Mouse (Mus musculus) small intestine, adult 2 months (tissue): ENCODE results near the gene Runx1. TPM values are rescaled to one million over a fixed set of nuclear protein-coding genes. Genes with fewer than 3 reads are reported as not detected.

ENCODE experiments used
- H3K27ac ChIP-seq: fragments of 200-500 bp; 2 replicates; pipeline ENCODE4 v1.5.1; 2012; ENCODE audit warnings: low read depth, low read length, control low read depth, inconsistent platforms; ENCODE audit not compliant: insufficient read depth
- H3K27me3 ChIP-seq: fragments of 200-500 bp; 2 replicates; pipeline ENCODE4 v1.6.1; 2012; ENCODE audit warnings: mild to moderate bottlenecking, moderate library complexity, low read length, inconsistent platforms; ENCODE audit not compliant: control insufficient read depth, insufficient read depth
- H3K36me3 ChIP-seq: fragments of 200-500 bp; 2 replicates; pipeline ENCODE4 v1.6.1; 2012; ENCODE audit warnings: mild to moderate bottlenecking, low read length, control low read depth, inconsistent platforms; ENCODE audit not compliant: control insufficient read depth, insufficient read depth
- H3K4me1 ChIP-seq: fragments of 200-500 bp; 2 replicates; pipeline ENCODE4 v1.6.1; 2012; ENCODE audit warnings: low read length, inconsistent platforms, mixed read lengths; ENCODE audit not compliant: control insufficient read depth, insufficient read depth, insufficient read length
- H3K4me3 ChIP-seq: fragments of 200-500 bp; 2 replicates; pipeline ENCODE4 v1.5.1; 2012; ENCODE audit warnings: low read depth, mild to moderate bottlenecking, control low read depth, inconsistent platforms, low read length, moderate library complexity
- CTCF ChIP-seq: fragments of 200-500 bp; IDR thresholded peaks from 2 replicates; pipeline ENCODE4 v1.5.1; 2012; ENCODE audit warnings: low read depth, mild to moderate bottlenecking, control low read depth, inconsistent platforms, low read length, moderate library complexity, mixed read lengths; ENCODE audit not compliant: insufficient replicate concordance, insufficient read length; ENCODE audit errors: extremely low read depth
- POLR2A ChIP-seq: fragments of 200-500 bp; IDR thresholded peaks from 2 replicates; pipeline ENCODE4 v1.6.1; 2012; ENCODE audit warnings: low read depth, mild to moderate bottlenecking, control low read depth, inconsistent platforms, low read length, moderate library complexity
- WGBS: fragments of 180-500 bp; shearing (Covaris S2); methylation state at CpG from one replicate; pipeline ENCODE4 v1.1.7; 2018; 5-methylcytosine and 5-hydroxymethylcytosine counted together
- polyA plus RNA-seq: library from polyadenylated mRNA; depleted of rRNA; stranded (reverse); fragments of >200 nt; gene quantifications from 2 replicates; pipeline ENCODE4 v1.2.3, GENCODE M21; 2012

Gene Runx1
- polyA plus RNA-seq, 1 experiment = 15.4 TPM

GRCm38 (mm10) chr16:92863179-92863578 lies 37.2 kb upstream of the Runx1 start:
- no peaks in the 10 kb centered on the region for H3K27me3 ChIP-seq
- no peaks in the 10 kb centered on the region for H3K36me3 ChIP-seq
- TF ChIP-seq CTCF (no peak), POLR2A (no peak)
- H3K27ac ChIP-seq = no peak overlapping the region
- H3K4me1 ChIP-seq = no peaks in the 10 kb centered on the region; the same call in 1 of the 2 replicates
- H3K4me3 ChIP-seq = no peak overlapping the region

GRCm38 (mm10) chr16:92862430-92862829 lies 36.5 kb upstream of the Runx1 start:
- no peak overlapping the region for H3K27ac ChIP-seq
- H3K27me3 ChIP-seq = no peaks in the 10 kb centered on the region
- 71% methylated on average over 4 of the region's 4 CpGs for WGBS
- H3K4me1 ChIP-seq = no peaks in the 10 kb centered on the region; the same call in 1 of the 2 replicates
- no peaks in the 10 kb centered on the region for H3K36me3 ChIP-seq
- TF ChIP-seq CTCF (no peak), POLR2A (no peak)
- no peak overlapping the region for H3K4me3 ChIP-seq

DNA sequence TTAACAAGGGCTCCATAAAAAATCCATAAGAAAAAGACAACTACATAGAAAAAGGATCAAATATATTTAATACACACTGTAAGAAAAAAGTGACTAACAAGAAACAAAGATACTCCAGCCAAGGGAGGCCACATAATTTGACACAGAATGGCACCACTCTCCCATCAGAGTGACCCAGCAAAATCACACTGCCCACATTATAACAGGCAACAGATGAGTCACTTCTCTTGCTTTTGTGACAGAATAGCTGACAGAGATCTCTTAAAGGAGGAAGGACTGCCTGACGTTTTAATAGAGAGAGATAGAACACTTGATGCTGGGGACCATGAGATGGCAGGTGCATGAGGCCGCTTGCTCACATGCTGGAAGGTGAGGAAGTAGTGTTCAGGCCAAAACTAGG lies 35.6 kb upstream of the Runx1 start:
- Histone ChIP-seq H3K36me3 (no peaks in the 10 kb centered on the region), H3K27me3 (no peaks in the 10 kb centered on the region), H3K27ac (no peak overlapping the region), H3K4me3 (no peak overlapping the region), H3K4me1 (no peaks in the 10 kb centered on the region)
- WGBS = 56% methylated on average over 2 of the region's 2 CpGs
- TF ChIP-seq CTCF (no peak), POLR2A (no peak)

GRCm38 (mm10) chr16:92860649-92861048 lies 34.7 kb upstream of the Runx1 start:
- Histone ChIP-seq H3K4me3 (no peak overlapping the region), H3K27ac (no peak overlapping the region), H3K36me3 (no peaks in the 10 kb centered on the region), H3K27me3 (no peaks in the 10 kb centered on the region), H3K4me1 (no peaks in the 10 kb centered on the region)
- WGBS = 56% methylated on average over 1 of the region's 1 CpGs
- no peak for TF ChIP-seq CTCF
- no peak for TF ChIP-seq POLR2A

DNA sequence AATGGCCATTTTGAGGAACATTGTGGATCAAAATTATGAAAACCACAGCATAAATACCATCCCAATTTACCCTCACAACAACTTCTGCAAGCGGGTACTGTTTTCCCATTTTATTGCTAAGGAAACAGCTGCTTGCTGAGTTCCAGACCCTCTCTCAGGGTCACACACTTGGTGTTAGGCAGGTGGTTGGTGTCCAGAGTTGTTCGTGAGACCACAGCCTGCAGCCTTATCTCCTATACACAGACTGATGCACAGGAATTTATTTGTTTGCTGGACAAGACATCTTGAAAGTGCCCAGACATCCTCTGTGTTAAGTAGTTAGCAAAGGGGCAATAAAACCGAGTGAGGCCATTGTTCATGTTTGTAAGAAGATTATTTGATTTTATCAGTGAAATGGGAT lies 30.8 kb upstream of the Runx1 start:
- Histone ChIP-seq H3K36me3 (no peaks in the 10 kb centered on the region), H3K4me3 (no peak overlapping the region), H3K27me3 (no peaks in the 10 kb centered on the region), H3K4me1 (no peaks in the 10 kb centered on the region), H3K27ac (no peak overlapping the region)
- WGBS = 46% methylated on average over 3 of the region's 3 CpGs
- TF ChIP-seq POLR2A (no peak), CTCF (no peak)

GRCm38 (mm10) chr16:92852276-92852675 lies 26.3 kb upstream of the Runx1 start:
- WGBS = 86% methylated on average over 6 of the region's 6 CpGs
- H3K4me3 ChIP-seq = no peak overlapping the region
- TF ChIP-seq CTCF = no peak
- H3K4me1 ChIP-seq = no peaks in the 10 kb centered on the region
- H3K27me3 ChIP-seq = no peaks in the 10 kb centered on the region
- no peak overlapping the region for H3K27ac ChIP-seq
- H3K36me3 ChIP-seq = no peaks in the 10 kb centered on the region

- WGBS = 82% methylated on average over 3 of the region's 3 CpGs
- Histone ChIP-seq H3K4me1 (no peaks in the 10 kb centered on the region), H3K27ac (no peak overlapping the region), H3K4me3 (no peak overlapping the region), H3K36me3 (no peaks in the 10 kb centered on the region), H3K27me3 (no peaks in the 10 kb centered on the region)
- TF ChIP-seq CTCF (no peak), POLR2A (no peak)
These were observed 24.5 kb upstream of the Runx1 start for GRCm38 (mm10) chr16:92850416-92850815.
